Mouse (Mus musculus) neural tube, embryonic 12.5 days (tissue): ENCODE results near the gene Sorcs2. TPM values are rescaled to one million over a fixed set of nuclear protein-coding genes. Genes with fewer than 3 reads are reported as not detected.

Experiments
- ATAC-seq: fragments of 200-750 bp; cut with Nextera tagmentation; 2 replicates; pipeline ENCODE4 v1.8.0; 2017; ENCODE audit warnings: low read depth, mild to moderate bottlenecking, moderate TSS enrichment, moderate library complexity; ENCODE audit not compliant: low FRiP score
- H3K27ac ChIP-seq: fragments of 300-500 bp; sonication (generic); 2 replicates; pipeline ENCODE4 v1.5.1; 2016
- H3K27me3 ChIP-seq: fragments of 300-500 bp; sonication (generic); replicated peaks from 2 replicates; pipeline ENCODE4 v1.6.1; 2016; ENCODE audit warnings: mild to moderate bottlenecking
- H3K36me3 ChIP-seq: fragments of 300-500 bp; sonication (generic); 2 replicates; pipeline ENCODE4 v1.6.1; 2016; ENCODE audit warnings: mild to moderate bottlenecking
- H3K4me1 ChIP-seq: fragments of 300-500 bp; sonication (generic); 2 replicates; pipeline ENCODE4 v1.6.1; 2016
- H3K4me2 ChIP-seq: fragments of 300-500 bp; sonication (generic); replicated peaks from 2 replicates; pipeline ENCODE4 v1.6.1; 2016; ENCODE audit warnings: mild to moderate bottlenecking
- H3K4me3 ChIP-seq: fragments of 300-500 bp; sonication (generic); 2 replicates; pipeline ENCODE4 v1.5.1; 2016
- H3K9ac ChIP-seq: fragments of 300-500 bp; sonication (generic); 2 replicates; pipeline ENCODE4 v1.6.1; 2016; ENCODE audit warnings: mild to moderate bottlenecking
- H3K9me3 ChIP-seq: fragments of 300-500 bp; sonication (generic); 2 replicates; pipeline ENCODE4 v1.6.1; 2016; ENCODE audit warnings: mild to moderate bottlenecking
- WGBS: fragments of 180-500 bp; shearing (Covaris S2); methylation state at CpG from one replicate; pipeline ENCODE4 v1.1.7; 2016; 5-methylcytosine and 5-hydroxymethylcytosine counted together
- polyA plus RNA-seq: library from polyadenylated mRNA; unstranded; fragments of >200 nt; fragmentation: Nextera tagmentation; extraction: Ambion mirVana; gene quantifications from 2 replicates; pipeline ENCODE4 v1.2.1, GENCODE M21; 2016

Sorcs2 gene
- polyA plus RNA-seq, 1 experiment from 2014 or later: 11.0 TPM

GRCm38 (mm10) chr5:36339283-36339682, 58.7 kb downstream of the Sorcs2 start:
- no peak for ATAC-seq
- no peak overlapping the region for H3K27ac ChIP-seq
- H3K4me3 ChIP-seq: no peak overlapping the region
- H3K27me3 ChIP-seq: no peaks in the 10 kb centered on the region
- no peaks in the 10 kb centered on the region for H3K36me3 ChIP-seq
- WGBS: 48% methylated on average over 3 of the region's 3 CpGs
- no peaks in the 10 kb centered on the region for H3K9me3 ChIP-seq
- H3K9ac ChIP-seq: no peak overlapping the region
- peaks cover 30% of the 10 kb centered on the region for H3K4me1 ChIP-seq
- no peak overlapping the region for H3K4me2 ChIP-seq

DNA sequence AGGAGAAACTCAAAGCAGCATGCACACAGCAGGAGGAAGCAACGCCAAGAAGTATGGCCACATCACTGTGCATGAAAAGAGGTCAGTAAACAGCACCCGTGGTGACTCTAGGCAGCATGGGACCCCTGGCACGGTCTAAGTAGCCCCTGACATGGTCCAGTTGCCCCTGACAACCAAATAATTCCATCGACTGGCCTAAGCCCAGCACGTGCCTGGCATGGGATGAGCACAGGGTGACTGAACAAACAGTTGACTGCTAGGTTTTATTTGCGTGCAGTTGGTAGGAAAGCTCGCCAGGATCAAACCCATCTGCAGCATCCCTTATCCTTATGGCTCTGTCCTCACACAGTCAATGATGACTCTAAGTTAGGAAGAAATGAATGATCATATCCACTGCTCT, 61.7 kb downstream of the Sorcs2 start:
- H3K36me3 ChIP-seq: no peaks in the 10 kb centered on the region
- no peak overlapping the region for H3K4me2 ChIP-seq
- H3K27me3 ChIP-seq: no peaks in the 10 kb centered on the region
- no peak overlapping the region for H3K27ac ChIP-seq
- H3K9me3 ChIP-seq: no peaks in the 10 kb centered on the region
- H3K4me1 ChIP-seq: peaks cover 39% of the 10 kb centered on the region
- no peak overlapping the region for H3K4me3 ChIP-seq
- WGBS: 63% methylated on average over 7 of the region's 7 CpGs
- no peak for ATAC-seq
- no peak overlapping the region for H3K9ac ChIP-seq

DNA sequence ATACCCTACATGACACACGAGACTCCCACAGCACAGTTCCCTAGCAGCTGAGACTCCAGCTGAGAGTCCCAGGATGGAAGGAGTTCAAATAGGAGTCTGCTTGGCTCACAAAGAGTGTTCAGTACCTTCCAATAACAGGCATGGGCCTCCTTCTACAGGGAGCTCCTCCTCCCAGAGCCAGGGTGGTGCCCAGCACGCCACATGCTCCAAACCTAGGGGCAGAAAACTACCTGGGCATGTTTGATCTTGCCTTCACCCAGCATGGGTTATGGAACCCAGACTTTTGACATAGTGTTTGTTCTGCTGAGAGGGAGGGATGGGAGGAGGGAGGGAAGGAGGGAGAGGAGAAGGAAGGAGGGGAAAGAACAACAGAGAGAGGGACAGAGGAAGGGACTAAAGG, 62.3 kb downstream of the Sorcs2 start:
- H3K27ac ChIP-seq: no peak overlapping the region
- whole genome bisulfite sequencing: 77% methylated on average over 2 of the region's 2 CpGs

GRCm38 (mm10) chr5:36334227-36334626, 63.7 kb downstream of the Sorcs2 start:
- 21% methylated on average over 7 of the region's 7 CpGs for WGBS
- no peak overlapping the region for H3K4me3 ChIP-seq
- H3K27ac ChIP-seq: no peak overlapping the region
- peaks cover 34% of the 10 kb centered on the region for H3K4me1 ChIP-seq
- ATAC-seq: no peak
- H3K27me3 ChIP-seq: no peaks in the 10 kb centered on the region
- H3K9me3 ChIP-seq: no peaks in the 10 kb centered on the region
- no peak overlapping the region for H3K9ac ChIP-seq
- no peak overlapping the region for H3K4me2 ChIP-seq
- H3K36me3 ChIP-seq: no peaks in the 10 kb centered on the region

More for the DNA sequence above, 62.3 kb downstream of the Sorcs2 start:
- Histone ChIP-seq H3K27me3 (no peaks in the 10 kb centered on the region), H3K9me3 (no peaks in the 10 kb centered on the region), H3K4me2 (no peak overlapping the region), H3K36me3 (no peaks in the 10 kb centered on the region), H3K4me3 (no peak overlapping the region), H3K4me1 (peaks cover 39% of the 10 kb centered on the region), H3K9ac (no peak overlapping the region)
- ATAC-seq: no peak

DNA sequence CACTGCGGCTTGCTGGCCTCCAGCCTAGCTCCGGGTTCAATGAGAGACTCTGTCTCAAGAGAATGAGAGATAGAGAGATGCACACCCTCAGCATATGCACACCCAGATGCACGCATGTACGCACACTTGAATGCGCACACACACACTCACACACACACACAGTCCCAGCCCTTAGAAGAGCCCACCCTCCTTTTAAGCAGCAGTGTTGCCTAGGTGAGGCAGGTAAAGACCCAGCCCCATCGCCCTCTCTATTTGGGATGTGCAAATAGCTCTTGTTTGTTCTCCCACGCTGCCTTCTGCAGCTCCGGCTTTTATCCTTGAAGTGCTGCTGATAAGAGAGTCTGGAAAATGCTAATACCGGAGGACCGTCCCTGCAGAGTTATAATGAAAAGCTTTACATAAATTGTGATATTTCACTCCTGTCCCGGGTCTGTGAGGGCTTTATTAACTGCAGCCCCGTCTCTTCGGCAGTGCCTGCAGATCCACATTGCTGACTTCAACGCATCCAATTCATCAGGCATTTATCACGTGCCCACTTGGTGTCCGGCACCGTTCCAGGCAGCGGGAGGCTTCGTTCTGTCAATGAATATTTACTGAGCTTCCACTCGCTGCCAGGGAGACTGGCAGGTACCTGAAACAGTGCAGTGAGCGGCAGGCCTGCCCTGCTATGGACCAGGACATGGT, 67.3 kb downstream of the Sorcs2 start:
- no peak overlapping the region for H3K27ac ChIP-seq
- H3K9me3 ChIP-seq: no peaks in the 10 kb centered on the region
- peaks cover 30% of the 10 kb centered on the region for H3K4me1 ChIP-seq
- no peaks in the 10 kb centered on the region for H3K36me3 ChIP-seq
- H3K27me3 ChIP-seq: no peaks in the 10 kb centered on the region
- WGBS: 62% methylated on average over 21 of the region's 21 CpGs
- H3K9ac ChIP-seq: no peak overlapping the region
- H3K4me2 ChIP-seq: no peak overlapping the region
- no peak overlapping the region for H3K4me3 ChIP-seq
- no peak for ATAC-seq

DNA sequence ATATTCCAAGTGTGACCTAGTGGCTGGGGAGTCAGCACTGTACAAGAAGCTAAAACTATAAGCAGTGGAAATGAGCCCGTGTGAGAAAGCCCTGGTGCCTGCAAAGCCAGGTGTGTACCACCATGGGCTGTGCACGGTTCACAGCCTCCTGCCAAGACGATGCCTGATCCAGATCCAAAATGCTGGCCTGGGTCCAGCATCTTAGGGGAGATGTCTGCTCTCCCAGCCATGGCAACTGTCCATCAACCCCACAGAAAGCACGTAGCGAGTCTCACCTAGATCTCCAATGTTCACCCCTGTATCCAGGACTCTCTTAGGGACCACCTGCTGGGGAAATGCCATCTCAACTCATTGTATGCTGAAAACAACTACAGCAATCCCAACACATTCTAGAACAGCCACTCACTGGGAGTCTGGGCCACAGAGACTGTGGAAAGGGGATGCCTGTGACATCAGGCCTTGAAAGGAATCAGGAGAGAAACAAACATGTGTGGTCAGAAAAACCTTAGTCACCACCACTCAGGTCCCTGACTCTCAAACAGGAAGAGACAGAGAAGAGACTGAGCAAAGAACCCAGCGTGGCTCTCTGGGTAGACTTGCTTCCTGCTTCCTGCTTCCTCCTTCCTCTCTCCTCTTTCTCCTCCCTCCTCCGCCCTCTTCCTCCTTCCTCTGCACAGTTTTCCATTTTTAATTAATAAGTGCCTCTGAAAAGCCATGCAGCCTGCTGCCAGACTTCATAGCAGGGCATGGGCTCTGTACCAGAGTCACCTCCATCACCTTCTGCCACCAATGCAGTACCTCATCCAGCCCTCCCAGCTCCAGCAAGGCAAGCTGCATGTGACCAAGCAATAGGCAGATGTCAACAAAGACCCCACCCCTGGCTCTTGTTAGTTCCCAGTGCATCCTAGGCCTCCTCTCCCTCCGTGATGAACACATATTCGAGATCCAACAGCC, 71.6 kb downstream of the Sorcs2 start:
- WGBS: 83% methylated on average over 9 of the region's 9 CpGs
- Histone ChIP-seq H3K27me3 (no peaks in the 10 kb centered on the region), H3K4me2 (no peak overlapping the region), H3K9me3 (no peaks in the 10 kb centered on the region), H3K27ac (no peak overlapping the region), H3K9ac (no peak overlapping the region), H3K36me3 (no peaks in the 10 kb centered on the region), H3K4me1 (peaks cover 28% of the 10 kb centered on the region), H3K4me3 (no peak overlapping the region)
- ATAC-seq: no peak

- Histone ChIP-seq H3K27me3 (no peaks in the 10 kb centered on the region), H3K9ac (no peak overlapping the region), H3K9me3 (no peaks in the 10 kb centered on the region), H3K36me3 (no peaks in the 10 kb centered on the region), H3K4me1 (peaks cover 28% of the 10 kb centered on the region), H3K4me2 (no peak overlapping the region), H3K4me3 (no peak overlapping the region), H3K27ac (0 out of 2 replicates have a peak overlapping the region, but pooled peaks have one; percentile 15)
- ATAC-seq: peak; percentile 61; the same call in 1 of the 2 replicates
- 47% methylated on average over 9 of the region's 9 CpGs for WGBS
Measured at GRCm38 (mm10) chr5:36324140-36324572, 73.8 kb downstream of the Sorcs2 start.

GRCm38 (mm10) chr5:36323526-36323925, 74.4 kb downstream of the Sorcs2 start:
- H3K9ac ChIP-seq: no peak overlapping the region
- H3K36me3 ChIP-seq: no peaks in the 10 kb centered on the region
- H3K4me1 ChIP-seq: peaks cover 24% of the 10 kb centered on the region
- no peak overlapping the region for H3K27ac ChIP-seq
- peak; percentile 75 for ATAC-seq
- H3K4me3 ChIP-seq: no peak overlapping the region
- no peaks in the 10 kb centered on the region for H3K27me3 ChIP-seq
- no peaks in the 10 kb centered on the region for H3K9me3 ChIP-seq
- H3K4me2 ChIP-seq: no peak overlapping the region
- 4% methylated on average over 2 of the region's 2 CpGs for WGBS

DNA sequence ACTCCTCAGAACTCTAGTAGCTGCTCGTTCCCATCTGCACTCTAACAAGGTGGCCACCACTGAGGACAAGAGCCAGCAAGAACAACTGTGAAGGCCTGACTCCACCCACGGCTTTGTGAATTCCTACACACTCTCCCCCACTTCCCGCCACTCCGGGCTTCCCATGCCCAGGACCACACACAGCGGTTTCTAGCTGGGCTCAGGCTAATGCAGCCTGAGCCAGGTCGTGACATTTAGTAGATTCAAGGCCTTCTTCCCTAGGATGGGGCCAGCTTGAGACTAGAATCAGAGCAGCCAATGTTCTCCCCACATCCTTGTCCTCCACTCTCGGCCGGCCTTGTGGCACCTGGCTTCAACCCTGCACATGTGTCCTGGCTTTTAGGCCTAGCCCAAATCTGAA, 76.4 kb downstream of the Sorcs2 start:
- Histone ChIP-seq H3K4me1 (peaks cover 31% of the 10 kb centered on the region), H3K27ac (no peak overlapping the region), H3K27me3 (no peaks in the 10 kb centered on the region), H3K9me3 (no peaks in the 10 kb centered on the region), H3K4me2 (no peak overlapping the region), H3K36me3 (no peaks in the 10 kb centered on the region), H3K9ac (no peak overlapping the region), H3K4me3 (no peak overlapping the region)
- WGBS: 37% methylated on average over 8 of the region's 8 CpGs
- ATAC-seq: no peak

GRCm38 (mm10) chr5:36320667-36321066, 77.3 kb downstream of the Sorcs2 start:
- Histone ChIP-seq H3K9ac (no peak overlapping the region), H3K9me3 (no peaks in the 10 kb centered on the region), H3K4me3 (no peak overlapping the region), H3K27me3 (no peaks in the 10 kb centered on the region), H3K36me3 (no peaks in the 10 kb centered on the region), H3K4me1 (peaks cover 31% of the 10 kb centered on the region), H3K4me2 (no peak overlapping the region), H3K27ac (no peak overlapping the region)
- no peak for ATAC-seq
- WGBS: 88% methylated on average over 8 of the region's 8 CpGs

- H3K36me3 ChIP-seq: no peaks in the 10 kb centered on the region
- no peak overlapping the region for H3K4me3 ChIP-seq
- H3K4me1 ChIP-seq: peaks cover 41% of the 10 kb centered on the region
- H3K4me2 ChIP-seq: no peak overlapping the region
- no peaks in the 10 kb centered on the region for H3K27me3 ChIP-seq
- no peak overlapping the region for H3K9ac ChIP-seq
- WGBS: 39% methylated on average over 6 of the region's 6 CpGs
- H3K9me3 ChIP-seq: no peaks in the 10 kb centered on the region
- no peak for ATAC-seq
- no peak overlapping the region for H3K27ac ChIP-seq
Measured at GRCm38 (mm10) chr5:36317641-36318368, 80.1 kb downstream of the Sorcs2 start.

DNA sequence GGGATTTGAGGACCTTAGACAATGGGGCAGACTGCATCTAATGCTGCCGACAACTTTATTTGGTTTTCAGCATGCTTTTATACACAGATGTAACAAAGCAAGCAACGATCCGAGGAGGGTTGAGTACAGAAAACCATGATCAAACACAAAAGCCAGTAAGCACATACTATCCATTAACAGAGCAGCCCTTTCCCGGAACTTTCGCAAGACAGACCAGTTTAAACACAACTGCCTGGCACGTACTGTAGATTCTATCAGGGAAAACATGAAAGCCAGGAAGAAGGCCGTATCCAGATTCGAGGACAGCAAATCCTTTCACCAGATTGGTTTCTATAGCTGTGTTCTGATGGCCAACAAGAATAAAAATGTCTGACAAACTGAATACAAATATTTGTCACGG, 82.8 kb downstream of the Sorcs2 start:
- H3K36me3 ChIP-seq: no peaks in the 10 kb centered on the region
- no peak for ATAC-seq
- no peak overlapping the region for H3K9ac ChIP-seq
- H3K4me2 ChIP-seq: no peak overlapping the region
- peaks cover 27% of the 10 kb centered on the region for H3K4me1 ChIP-seq
- 89% methylated on average over 9 of the region's 9 CpGs for WGBS
- H3K27ac ChIP-seq: no peak overlapping the region
- no peaks in the 10 kb centered on the region for H3K27me3 ChIP-seq
- no peaks in the 10 kb centered on the region for H3K9me3 ChIP-seq
- no peak overlapping the region for H3K4me3 ChIP-seq
